Mouse (Mus musculus): ENCODE measurements around the gene Eif5a.
"Not testable (repeated sequence)": the region's sequence is repeated elsewhere in the genome, so short reads cannot be mapped to it uniquely, and the experiment has no call there.

Gene Eif5a

DNA sequence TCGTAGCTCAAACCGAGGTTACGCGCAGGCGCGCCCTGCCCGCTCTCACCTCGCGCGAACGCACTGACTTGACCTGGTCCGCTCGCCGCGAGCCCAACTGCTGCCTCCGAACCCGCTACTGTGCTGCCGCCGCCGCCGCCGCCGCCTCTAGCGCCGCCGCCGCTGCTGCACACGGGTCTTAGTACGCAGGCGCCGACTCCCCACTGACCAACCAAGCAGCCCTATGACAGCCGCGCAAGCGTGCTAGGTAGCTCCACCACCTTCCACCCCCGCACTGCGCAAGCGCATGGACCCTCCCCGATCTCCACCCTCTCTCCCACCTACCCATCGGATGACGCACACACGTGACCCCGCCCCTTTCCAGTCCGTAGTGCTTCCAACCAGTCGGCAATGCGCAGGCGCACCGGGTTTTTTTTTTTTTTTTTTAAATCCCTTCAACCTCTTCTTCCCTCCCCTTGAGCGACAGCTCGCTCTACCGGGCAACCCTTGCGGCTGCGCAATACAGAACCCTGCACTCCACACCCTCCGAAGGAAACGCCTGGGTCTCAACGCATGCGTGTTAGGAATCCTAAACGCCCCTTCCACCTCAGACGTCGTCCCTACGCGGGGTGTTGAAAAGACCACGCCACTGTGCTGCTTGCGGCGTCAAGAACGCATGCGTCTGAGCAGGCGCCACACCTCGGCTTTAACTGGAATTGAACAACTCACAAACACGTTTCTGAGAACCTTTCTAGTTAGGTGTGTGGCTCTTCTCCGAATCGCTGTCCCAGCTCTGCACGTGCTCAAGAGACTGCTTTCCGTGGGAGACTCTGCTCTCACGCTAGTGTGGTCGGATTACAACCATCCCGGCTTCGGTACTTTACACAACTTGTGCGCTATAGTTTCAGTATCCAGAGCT, at the start of gene Eif5a:
Eif5a (minus strand) TSS at position 845 of the 898 bp plus-strand sequence.
- peak; percentile 100 for DNase-seq (ENCODE audit: low read depth)

DNA sequence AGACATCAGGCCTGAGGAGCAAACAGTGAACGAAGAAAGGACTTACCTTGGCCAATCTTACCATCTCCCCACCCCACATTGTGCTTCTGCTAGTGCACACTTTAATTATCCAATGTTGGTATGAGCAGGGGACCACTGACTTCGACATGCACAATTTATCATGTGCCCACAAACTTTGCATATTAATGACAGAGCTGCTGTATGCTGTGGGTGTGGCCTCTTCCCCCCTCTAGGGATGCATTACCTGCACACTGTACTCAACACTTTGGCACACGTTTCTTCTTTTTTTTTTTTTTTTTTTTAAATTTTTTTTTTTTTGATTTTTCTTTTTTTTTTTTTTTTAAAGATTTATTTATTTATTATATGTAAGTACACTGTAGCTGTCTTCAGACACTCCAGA, 49.0 kb upstream of the Eif5a start:
- no peak for DNase-seq (ENCODE audit: low read depth)

DNA sequence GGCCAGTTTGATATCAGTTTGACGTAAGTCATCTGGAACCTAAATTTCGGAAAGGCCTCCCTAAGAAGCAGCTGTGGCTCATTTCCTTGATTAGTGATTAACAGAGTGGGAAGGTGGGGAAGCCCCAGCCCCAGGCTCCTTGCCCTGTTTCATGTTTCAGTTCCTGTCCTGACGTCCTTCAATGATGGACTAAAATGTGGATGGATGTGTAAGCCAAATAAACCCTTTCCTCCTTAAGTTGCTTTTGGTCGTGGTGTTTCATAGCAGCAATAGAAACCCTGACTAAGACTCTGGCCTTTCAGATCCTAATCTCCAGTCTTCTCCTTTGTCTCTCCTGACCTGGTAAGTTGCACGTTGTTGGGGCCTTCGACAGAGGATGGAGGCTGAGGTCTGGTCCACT, 48.5 kb upstream of the Eif5a start:
- DNase-seq (ENCODE audit: low read depth): no peak

DNA sequence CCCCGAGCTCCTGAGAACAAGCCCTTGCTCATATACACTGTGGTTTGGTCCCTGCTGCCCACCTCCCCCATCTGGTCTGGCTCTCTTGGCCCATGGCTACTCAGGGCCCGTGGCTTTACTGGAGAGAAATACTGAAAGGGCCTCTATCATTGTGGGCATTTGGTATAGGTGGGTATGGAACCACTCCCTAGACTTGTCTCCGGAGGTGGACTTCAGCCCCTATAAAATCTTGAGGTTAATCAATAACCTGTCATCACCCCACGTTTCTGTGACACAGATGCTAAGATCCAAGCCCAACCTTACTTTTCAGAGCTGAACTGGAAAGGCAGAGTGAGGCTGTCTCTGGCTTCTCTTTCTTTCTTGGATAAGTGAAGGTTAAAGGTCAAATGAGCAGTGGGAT, 47.0 kb upstream of the Eif5a start:
- DNase-seq (ENCODE audit: low read depth): no peak

DNA sequence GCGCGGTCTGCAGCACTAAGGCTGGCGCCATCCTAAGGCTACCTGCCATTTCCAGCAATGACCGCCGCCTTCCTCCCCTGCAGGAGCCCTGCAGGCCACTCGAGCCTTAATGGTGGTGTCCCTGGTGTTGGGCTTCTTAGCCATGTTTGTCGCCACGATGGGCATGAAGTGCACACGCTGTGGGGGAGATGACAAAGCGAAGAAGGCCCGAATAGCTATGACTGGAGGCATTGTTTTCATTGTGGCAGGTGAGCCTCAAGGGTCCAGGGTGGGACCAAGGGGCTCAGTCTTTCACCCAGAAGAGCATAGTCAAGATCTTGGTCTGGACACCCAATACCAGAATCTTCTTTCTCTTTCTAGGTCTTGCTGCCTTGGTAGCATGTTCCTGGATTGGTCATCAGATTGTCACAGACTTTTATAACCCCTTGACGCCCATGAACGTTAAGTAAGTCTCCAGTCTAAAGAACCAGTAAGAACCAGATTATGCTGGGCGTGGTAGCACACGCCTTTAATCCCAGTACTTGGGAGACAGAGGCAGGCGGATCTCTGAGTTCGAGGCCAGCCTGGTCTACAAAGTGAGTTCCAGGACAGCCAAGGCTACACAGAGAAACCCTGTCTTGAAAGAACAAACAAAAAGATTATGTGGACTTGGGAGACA, 45.2 kb upstream of the Eif5a start:
- no peak for DNase-seq (ENCODE audit: low read depth)

DNA sequence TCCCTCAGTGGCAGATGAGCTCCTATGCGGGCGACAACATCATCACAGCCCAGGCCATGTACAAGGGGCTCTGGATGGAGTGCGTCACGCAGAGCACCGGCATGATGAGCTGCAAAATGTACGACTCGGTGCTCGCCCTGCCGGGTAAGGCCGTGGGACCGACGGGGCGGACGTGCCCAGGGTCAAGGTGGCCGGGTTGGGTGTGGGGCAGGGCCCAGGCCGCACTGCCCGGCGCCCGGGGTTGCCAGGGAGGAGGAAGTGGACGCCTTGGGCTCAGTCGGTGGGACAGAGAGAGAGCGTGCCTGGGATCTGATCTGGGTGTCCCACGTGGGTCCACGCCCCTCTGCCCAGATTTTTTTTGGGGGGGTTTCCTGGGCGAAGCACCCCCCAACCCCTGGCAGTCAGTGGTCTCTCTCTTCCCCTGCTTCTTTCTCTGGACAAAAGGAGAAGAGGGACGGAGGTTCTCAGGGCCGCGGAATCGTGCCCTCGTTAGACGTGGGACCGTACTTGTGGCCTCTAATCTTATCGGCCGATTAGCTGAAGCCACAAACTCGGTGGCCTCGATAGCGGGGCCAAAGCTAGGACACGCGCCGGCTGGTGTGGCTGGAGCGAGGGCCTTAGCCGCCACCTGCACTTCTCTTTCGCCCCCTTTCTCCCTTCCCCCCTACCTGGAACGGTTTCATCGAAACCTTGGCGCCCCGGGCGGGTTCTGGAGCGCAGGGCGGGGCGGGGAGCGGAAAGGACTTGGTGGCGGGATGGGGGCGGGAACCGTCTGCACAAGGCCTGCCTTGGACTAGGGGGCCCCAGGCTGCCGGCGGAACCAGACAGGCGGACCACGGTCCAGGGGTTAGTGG, 44.5 kb upstream of the Eif5a start:
- no peak for DNase-seq (ENCODE audit: low read depth)

DNA sequence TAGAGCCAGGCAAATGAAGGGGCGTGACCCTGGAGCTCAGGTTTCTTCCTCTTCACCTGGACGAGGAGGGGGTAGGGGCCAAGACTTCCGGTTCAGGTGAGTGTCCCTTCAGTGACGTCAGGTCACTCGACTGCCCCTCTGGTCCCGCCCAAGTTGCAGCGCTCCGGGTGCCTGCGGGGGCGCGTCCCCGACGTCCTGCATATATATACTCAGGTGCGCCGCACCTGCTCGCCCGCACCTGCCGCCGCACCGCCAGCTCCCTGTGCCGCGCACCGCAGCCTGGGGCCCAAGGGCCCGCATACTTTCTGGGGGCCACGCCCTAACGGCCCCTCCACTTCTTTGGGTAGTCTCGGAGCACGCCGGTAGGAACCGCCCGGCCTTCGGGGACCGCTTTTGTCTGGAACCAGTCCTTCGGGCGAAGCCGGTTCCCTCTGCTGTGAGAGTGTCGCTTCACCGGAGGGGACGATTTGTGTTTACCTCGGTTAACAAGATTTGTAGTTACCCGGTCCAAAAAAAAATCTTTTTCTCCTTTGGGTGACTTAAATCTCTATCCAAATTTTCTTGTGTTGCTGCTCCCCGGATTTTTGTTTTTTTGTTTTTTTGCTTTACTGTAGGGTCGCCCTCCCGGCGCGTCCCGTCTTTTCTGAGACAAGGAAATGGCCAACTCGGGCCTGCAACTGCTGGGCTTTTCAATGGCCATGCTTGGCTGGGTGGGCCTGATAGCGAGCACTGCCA, 43.7 kb upstream of the Eif5a start:
- DNase-seq (ENCODE audit: low read depth): no peak

DNA sequence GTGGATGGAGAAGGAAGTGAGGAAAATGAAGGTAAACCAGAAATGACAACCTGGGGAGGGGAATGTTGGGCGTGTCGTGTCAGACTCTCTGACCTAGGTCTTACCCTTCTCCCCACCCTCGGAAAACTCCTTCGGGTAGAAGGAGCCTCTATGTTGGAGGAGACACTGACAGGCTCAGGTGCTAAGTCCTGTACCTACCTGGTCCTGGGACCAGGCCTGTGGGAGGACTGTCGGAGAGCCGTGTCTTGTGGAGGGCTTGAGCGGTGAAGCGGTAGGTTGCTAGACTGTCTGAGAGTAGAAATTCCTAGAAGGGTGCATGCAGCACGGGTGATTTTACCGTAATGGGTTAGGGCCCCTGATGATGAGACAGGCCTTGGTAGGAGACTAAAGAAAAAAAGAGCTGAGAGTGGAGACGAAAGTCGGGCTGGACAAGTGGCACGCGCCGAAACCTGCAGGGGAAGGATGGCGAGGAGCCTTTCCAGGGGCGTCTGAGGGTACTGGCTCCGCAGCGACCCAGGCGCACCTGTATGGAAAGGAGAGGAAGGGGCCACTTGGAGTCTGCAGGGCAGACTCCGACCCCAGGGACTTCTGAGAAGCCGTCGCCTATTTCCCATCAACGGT, 43.0 kb upstream of the Eif5a start, which contains the start of gene Cldn7:
Cldn7 (plus strand) TSS at position 130 of the 621 bp plus-strand sequence.
- no peak for DNase-seq (ENCODE audit: low read depth)

DNA sequence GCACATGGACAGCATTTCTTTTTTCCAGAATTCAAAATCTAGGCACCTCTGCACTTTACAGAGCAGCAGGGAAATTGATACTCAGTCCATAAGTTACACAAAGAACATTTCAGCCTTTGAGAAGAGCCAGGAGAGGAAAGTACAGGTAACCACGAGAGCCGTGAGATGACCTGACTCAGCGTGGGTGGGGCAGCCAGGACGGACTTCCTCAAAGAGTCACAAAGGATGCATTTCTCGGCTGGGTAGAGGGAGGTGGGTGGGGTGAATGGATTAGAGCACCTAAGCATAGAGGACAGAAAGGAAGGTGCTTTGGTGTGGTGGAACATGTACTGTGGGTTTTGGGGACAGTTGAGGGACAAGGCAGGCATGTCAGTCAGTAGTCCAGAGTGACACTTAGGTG, 40.1 kb upstream of the Eif5a start:
- no peak for DNase-seq (ENCODE audit: low read depth)

DNA sequence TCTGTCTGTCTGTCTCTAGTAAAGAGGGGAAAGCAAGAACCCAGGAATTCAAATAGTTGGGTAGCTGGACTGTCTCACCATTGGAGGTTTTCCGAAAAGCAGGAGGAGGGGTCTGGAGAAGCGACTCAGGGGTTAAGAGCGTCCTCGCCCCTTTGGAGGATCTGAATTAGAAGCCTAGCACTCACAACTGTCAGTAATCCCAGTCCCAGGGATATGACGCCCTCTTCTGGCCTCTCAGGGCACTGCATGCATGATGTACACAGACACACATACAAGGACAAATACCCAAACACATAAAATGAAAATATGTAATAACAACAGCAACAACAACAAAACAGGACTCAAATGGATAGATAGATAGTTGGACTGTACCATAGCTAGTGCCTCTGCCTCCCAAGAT, 38.9 kb upstream of the Eif5a start:
- DNase-seq (ENCODE audit: low read depth): no peak

DNA sequence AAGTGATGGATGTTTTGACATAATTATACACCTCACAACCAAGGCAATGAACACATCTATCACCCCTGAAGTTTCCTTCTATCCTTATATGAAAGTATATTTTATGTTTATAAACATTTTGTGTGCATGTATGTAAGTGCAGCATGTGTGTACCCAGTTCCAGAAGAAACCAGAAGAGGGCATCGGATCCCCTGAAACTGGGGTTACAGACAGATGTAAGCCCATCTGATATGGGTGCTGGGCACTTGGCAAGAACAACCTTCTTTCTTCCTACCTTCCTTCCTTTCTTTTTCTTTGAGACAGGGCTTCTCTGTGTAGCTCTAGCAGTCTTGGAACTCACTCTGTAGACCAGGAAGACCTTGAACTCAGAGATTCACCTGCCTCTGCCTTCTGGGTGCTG, 34.5 kb upstream of the Eif5a start:
- no peak for DNase-seq (ENCODE audit: low read depth)

DNA sequence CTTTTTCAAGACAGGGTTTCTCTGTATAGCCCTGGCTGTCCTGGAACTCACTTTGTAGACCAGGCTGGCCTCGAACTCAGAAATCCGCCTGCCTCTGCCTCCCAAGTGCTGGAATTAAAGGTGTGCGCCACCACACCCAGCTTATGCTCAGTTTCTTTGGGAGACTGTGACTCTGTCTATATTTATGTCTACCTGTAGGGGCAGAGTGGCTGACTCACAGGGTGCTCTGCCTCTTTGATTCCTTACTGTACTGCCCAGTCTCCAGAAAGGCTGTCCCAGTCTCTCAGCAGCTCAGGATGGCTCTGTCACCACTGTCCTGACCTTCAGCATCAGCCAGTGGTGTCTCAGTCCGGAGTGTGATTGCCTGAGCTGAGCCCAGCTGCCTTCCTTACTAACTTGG, 33.9 kb upstream of the Eif5a start:
- not testable (repeated sequence) for DNase-seq (ENCODE audit: low read depth)

DNA sequence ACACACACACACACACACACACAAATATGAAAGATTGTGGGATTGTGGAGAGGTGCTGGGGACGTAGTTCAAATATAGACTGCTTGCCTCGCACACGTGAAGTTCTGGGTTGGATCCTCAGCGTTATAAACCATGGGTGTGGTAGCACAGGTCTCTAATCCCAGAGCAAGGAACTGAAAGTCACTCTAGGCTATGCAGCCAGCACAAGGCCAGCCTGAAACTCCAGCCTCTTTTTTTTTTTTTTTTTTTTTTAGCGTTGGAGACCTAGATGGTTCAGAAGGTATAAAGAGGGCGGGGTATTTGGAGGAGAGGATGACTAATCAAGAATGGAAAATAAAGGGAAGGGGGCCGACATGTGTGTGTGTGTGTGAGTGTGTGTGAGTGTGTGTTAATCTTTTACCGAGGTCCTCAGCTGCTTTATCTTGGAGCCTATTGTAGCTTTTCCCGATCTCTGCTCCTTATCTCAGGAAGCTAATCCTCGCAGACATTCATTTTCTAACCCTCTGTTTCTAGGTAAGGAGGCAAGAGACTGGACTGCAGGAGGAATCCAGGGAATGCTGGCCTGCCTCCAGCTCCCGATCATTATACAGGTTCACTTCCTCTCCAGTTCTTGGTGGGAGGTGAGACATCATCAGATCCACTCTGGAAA, 31.6 kb upstream of the Eif5a start:
- no peak for DNase-seq (ENCODE audit: low read depth)

DNA sequence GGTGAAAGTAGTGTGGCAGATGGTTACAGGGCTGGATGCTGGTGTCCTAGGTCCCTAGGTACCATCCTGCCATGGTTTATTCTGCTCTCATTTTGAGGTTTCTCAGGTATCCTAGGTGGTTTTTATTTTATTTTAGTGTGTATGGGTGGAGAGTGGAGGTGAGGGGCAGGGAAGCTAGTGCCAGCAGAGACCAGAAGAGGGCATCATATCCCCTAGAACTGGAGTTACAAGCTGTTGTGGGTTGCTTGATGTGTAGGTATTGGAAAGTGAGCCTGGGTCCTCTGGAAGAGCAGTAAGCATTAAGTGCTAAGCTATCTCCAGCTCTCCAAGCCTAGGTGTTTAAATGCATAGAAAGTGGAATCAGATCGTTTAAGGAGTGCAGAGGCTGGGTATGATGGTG, 30.5 kb upstream of the Eif5a start:
- no peak for DNase-seq (ENCODE audit: low read depth)

DNA sequence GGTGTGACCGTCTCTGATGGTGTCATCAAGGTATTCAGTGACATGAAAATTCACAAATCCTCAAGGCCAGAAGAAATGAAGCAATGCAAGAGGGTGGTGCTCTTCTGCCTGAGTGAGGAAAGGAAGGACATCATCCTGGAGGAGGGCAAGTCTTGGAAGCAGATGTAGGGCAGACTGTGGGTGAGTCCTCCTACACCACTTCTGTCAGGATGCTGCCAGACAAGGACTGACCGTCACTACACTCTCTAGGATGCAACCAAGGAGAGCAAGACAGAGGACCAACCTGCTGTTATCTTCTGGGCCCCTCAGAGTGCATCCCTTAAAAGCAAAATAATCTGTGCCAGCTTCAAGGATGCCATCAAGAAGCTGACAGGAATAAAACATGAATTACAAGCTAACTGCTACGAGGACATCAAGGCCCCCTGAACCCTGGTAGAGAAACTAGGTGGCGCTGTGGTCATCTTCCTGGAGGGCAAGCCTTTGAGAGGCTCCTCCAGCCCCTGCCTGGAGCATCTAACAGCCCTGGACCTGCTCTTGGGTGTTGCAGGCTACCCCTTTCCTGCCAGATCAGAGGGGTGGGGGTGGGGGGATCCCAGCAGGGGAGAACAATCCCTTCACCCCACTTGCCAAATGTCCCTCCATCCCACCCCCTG, 29.2 kb upstream of the Eif5a start:
- DNase-seq (ENCODE audit: low read depth): no peak

DNA sequence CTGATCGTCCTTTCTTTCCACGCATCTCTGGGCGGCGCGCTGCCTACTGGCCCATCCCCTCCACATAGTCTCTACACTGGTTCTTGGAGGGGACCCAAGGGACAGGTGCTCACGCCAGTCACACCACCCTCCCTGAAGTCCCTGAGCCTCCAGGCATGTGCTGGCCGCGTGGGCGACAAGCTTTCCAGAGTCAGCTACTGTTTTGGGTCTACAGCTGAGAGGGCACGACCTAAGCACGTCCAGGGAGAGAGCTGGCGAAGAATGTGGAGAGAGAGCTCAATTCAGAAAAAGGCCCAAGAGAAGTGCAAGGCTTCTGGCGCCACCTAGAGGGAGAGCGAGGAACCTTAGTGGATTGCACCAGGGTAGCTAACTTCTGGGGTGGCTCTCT, 27.0 kb upstream of the Eif5a start:
- DNase-seq (ENCODE audit: low read depth): peak; percentile 38

DNA sequence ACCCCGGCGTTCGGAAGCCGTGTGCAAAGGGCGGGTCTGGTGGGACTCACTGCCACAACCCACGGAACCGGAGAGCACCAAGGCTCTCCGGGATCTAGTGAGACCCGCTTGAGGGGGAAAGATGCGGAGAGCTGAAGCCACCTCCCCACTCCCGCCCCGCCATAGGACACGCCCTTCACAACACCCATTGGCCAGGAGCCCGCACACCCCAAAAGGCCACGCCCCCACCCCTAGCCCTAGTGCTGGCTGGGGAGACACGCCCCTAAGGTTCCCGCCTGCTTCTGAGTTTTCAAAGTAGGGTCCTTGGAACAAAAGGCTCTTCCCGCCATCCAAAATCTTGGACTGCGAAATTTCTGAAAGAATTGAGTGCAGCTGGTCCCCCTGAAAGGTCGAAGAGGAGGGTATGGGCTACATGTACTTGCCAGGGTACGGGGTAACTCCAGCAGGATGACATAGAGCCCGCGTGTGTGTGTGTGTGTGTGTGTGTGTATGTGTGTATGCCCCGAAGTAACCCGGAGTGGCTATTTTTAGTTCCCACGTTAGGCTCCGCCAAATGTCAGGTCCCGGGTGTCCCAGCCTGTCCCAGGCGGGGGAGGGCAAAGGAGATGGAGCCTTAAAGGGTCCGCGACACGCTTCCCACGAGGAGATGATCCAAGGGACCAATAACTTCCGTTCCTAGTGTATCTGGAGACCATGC, 26.5 kb upstream of the Eif5a start, which contains the start of gene Slc2a4:
Slc2a4 (minus strand) TSS at position 123 of the 697 bp plus-strand sequence.
- no peak for DNase-seq (ENCODE audit: low read depth)

DNA sequence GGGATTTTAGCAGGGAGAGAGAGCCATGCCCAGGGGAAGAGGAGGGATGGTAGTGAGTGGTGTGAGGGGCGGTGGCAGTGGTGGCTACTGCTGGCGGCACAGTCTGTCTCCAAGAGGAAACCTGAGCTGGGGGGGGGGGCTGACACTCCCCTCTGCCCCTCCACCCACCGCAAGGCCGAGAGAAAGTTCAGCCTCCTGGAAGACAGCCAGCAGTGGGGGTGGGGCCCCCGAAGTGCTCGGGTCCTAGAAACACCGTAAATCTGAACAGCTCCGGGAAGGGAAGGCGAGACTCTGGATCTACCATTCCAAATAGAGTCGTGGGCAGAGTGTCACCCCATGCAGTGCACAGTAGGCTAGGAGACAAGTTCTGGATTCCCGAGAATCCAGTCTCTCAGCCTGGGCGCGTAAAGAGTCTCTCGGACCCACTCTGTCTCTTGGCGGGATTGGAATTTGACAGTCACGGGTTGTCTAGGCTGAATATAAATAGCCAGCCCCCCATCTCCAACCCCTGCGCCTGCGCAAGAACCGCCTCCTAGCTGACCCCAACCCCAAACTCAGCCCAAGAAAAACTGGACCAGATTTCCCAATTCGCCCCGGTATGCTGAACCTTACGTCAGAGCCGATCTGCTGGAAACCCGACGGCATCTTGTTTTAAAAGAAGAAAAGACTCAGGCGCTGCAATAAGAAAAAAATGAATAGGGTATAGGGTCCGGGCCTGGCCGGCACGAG, 25.7 kb upstream of the Eif5a start:
- DNase-seq (ENCODE audit: low read depth): no peak
